Mouse (Mus musculus): ENCODE data around the gene Mtap. TPM values are rescaled to one million over a fixed set of nuclear protein-coding genes. Genes with fewer than 3 reads are reported as not detected.
A peak's percentile ranks its signal among the peaks of the same experiment; 100 is the strongest.

The Mtap gene
- polyA plus RNA-seq, 1 experiment = 87.0 TPM

GRCm38 (mm10) chr4:89128080-89128936, 8.6 kb upstream of the Mtap start:
- H3ac ChIP-seq (ENCODE audit: control insufficient read depth, insufficient read length, low read depth) = peak overlapping the region; percentile 68
- TF ChIP-seq USF1 (IDR thresholded peaks at IDR 0.05; ENCODE audit: low read depth) = no peak
- peak; percentile 20 for TF ChIP-seq MYOD1 (IDR thresholded peaks at IDR 0.05; ENCODE audit: control insufficient read depth, insufficient read length, low read depth)
- H3K79me3 ChIP-seq (ENCODE audit: low read depth) = peaks cover 39% of the 10 kb centered on the region
- H3K27me3 ChIP-seq (ENCODE audit: control insufficient read depth, insufficient read depth, insufficient read length) = no peaks in the 10 kb centered on the region
- H3K36me3 ChIP-seq (ENCODE audit: control insufficient read depth, insufficient read depth) = peaks cover under 1% of the 10 kb centered on the region
- peak overlapping the region; percentile 32 for H3K4me3 ChIP-seq (ENCODE audit: insufficient read depth, poor library complexity, severe bottlenecking)
- H3K79me2 ChIP-seq (ENCODE audit: control insufficient read depth, insufficient read depth) = peaks cover 53% of the 10 kb centered on the region

DNA sequence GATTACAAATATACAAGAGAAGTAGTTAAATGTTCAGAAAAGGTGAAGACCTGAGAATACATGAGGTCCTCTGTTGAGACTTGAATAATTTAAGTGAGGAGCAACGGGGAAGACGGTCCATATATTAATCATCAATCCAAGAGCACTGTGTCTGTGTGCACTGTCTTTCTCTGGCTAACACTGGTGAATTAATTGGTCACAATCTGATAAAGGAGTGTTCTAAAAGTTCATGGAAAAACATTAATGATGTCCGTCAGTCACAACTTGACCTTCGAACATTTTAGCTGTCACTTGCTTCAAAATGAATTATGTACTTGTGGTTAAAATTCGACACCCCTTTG, 8.0 kb upstream of the Mtap start:
- Histone ChIP-seq H3K27me3 (ENCODE audit: control insufficient read depth, insufficient read depth, insufficient read length) (no peaks in the 10 kb centered on the region), H3K79me3 (ENCODE audit: low read depth) (peaks cover 39% of the 10 kb centered on the region), H3K79me2 (ENCODE audit: control insufficient read depth, insufficient read depth) (peaks cover 51% of the 10 kb centered on the region), H3K4me3 (ENCODE audit: insufficient read depth, poor library complexity, severe bottlenecking) (no peak overlapping the region), H3ac (ENCODE audit: control insufficient read depth, insufficient read length, low read depth) (no peak overlapping the region), H3K36me3 (ENCODE audit: control insufficient read depth, insufficient read depth) (no peaks in the 10 kb centered on the region)
- TF ChIP-seq USF1 (IDR thresholded peaks at IDR 0.05; ENCODE audit: low read depth) = no peak
- TF ChIP-seq MAX (IDR thresholded peaks at IDR 0.05) = no peak
- no peak for TF ChIP-seq CEBPB (IDR thresholded peaks at IDR 0.05; ENCODE audit: low read depth)
- no peak for TF ChIP-seq MYOG (IDR thresholded peaks at IDR 0.05; ENCODE audit: control insufficient read depth, extremely low read depth, insufficient read length)
- no peak for TF ChIP-seq MYOD1 (IDR thresholded peaks at IDR 0.05; ENCODE audit: control insufficient read depth, insufficient read length, low read depth)
- no peak for TF ChIP-seq FOSL1 (IDR thresholded peaks at IDR 0.05; ENCODE audit: insufficient read depth, low read length, poor library complexity, severe bottlenecking)
- no peak for TF ChIP-seq CTCF (IDR thresholded peaks at IDR 0.05; ENCODE audit: control insufficient read depth, insufficient read depth, insufficient read length)

- TF ChIP-seq CEBPB (IDR thresholded peaks at IDR 0.05; ENCODE audit: low read depth) (no peak), CTCF (IDR thresholded peaks at IDR 0.05; ENCODE audit: control insufficient read depth, insufficient read depth, insufficient read length) (peak; percentile 19)
- Histone ChIP-seq H3K27me3 (ENCODE audit: control insufficient read depth, insufficient read depth, insufficient read length) (no peaks in the 10 kb centered on the region), H3K4me3 (ENCODE audit: insufficient read depth, poor library complexity, severe bottlenecking) (no peak overlapping the region), H3K79me2 (ENCODE audit: control insufficient read depth, insufficient read depth) (peaks cover 47% of the 10 kb centered on the region), H3ac (ENCODE audit: control insufficient read depth, insufficient read length, low read depth) (no peak overlapping the region), H3K36me3 (ENCODE audit: control insufficient read depth, insufficient read depth) (no peaks in the 10 kb centered on the region), H3K79me3 (ENCODE audit: low read depth) (peaks cover 38% of the 10 kb centered on the region)
Measured at GRCm38 (mm10) chr4:89129311-89129913, 7.5 kb upstream of the Mtap start.

DNA sequence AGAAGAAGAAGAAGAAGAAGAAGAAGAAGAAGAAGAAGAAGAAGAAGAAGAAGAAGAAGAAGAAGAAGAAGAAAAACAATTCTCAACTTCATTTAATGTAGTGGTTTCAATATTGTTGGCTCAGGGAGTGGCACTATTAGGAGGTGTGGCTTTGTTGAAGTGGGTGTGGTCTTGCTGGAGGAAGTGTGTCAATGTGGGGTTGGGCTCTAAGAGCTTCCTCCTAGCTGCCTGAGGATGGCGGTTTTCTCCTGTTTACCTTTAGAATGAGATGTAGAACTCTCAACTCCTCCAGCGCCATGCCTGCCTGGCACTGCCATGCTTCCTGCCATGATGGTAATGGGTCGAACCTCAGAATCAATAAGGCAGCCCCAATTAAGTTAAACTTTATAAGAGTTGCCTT, 5.1 kb upstream of the Mtap start:
- Histone ChIP-seq H3K79me2 (ENCODE audit: control insufficient read depth, insufficient read depth) (peaks cover 30% of the 10 kb centered on the region), H3K79me3 (ENCODE audit: low read depth) (peaks cover 16% of the 10 kb centered on the region), H3ac (ENCODE audit: control insufficient read depth, insufficient read length, low read depth) (no peak overlapping the region), H3K4me3 (ENCODE audit: insufficient read depth, poor library complexity, severe bottlenecking) (no peak overlapping the region), H3K36me3 (ENCODE audit: control insufficient read depth, insufficient read depth) (no peaks in the 10 kb centered on the region), H3K27me3 (ENCODE audit: control insufficient read depth, insufficient read depth, insufficient read length) (no peaks in the 10 kb centered on the region)
- TF ChIP-seq USF1 (IDR thresholded peaks at IDR 0.05; ENCODE audit: low read depth) (no peak), MYOG (IDR thresholded peaks at IDR 0.05; ENCODE audit: control insufficient read depth, extremely low read depth, insufficient read length) (no peak), CEBPB (IDR thresholded peaks at IDR 0.05; ENCODE audit: low read depth) (no peak), MAX (IDR thresholded peaks at IDR 0.05) (no peak), MYOD1 (IDR thresholded peaks at IDR 0.05; ENCODE audit: control insufficient read depth, insufficient read length, low read depth) (no peak), FOSL1 (IDR thresholded peaks at IDR 0.05; ENCODE audit: insufficient read depth, low read length, poor library complexity, severe bottlenecking) (no peak), CTCF (IDR thresholded peaks at IDR 0.05; ENCODE audit: control insufficient read depth, insufficient read depth, insufficient read length) (no peak)

DNA sequence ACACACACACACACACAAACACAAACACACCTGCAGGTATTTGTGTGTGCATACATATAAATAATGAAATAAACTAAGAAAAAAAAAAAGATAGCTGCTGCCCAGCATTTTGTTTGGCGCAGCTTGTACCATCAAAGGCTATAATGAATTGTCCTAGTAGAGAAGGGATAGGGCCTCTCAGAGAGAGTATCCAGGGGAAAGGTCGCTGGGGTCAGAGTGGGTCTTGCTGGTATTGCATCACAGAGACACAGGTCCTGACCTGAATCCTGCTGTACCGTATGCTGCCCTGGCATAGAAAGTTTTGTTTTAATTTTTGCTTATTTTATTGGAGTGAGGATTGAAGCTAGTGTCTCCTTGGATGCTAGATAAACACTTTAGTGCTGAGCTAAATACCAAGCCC, 566 bp upstream of the Mtap start:
- peaks cover 43% of the 10 kb centered on the region for H3K79me3 ChIP-seq (ENCODE audit: low read depth)
- H3ac ChIP-seq (ENCODE audit: control insufficient read depth, insufficient read length, low read depth) = no peak overlapping the region
- no peaks in the 10 kb centered on the region for H3K27me3 ChIP-seq (ENCODE audit: control insufficient read depth, insufficient read depth, insufficient read length)
- TF ChIP-seq CTCF (IDR thresholded peaks at IDR 0.05; ENCODE audit: control insufficient read depth, insufficient read depth, insufficient read length) = no peak
- TF ChIP-seq CEBPB (IDR thresholded peaks at IDR 0.05; ENCODE audit: low read depth) = peak; percentile 16
- no peak for TF ChIP-seq MYOD1 (IDR thresholded peaks at IDR 0.05; ENCODE audit: control insufficient read depth, insufficient read length, low read depth)
- no peak for TF ChIP-seq MYOG (IDR thresholded peaks at IDR 0.05; ENCODE audit: control insufficient read depth, extremely low read depth, insufficient read length)
- no peak overlapping the region for H3K4me3 ChIP-seq (ENCODE audit: insufficient read depth, poor library complexity, severe bottlenecking)
- H3K36me3 ChIP-seq (ENCODE audit: control insufficient read depth, insufficient read depth) = peaks cover 20% of the 10 kb centered on the region
- H3K79me2 ChIP-seq (ENCODE audit: control insufficient read depth, insufficient read depth) = peaks cover 52% of the 10 kb centered on the region

All from C2C12 (cell line).